Mouse (Mus musculus): ENCODE data around the gene H2afy2.

Gene H2afy2

DNA sequence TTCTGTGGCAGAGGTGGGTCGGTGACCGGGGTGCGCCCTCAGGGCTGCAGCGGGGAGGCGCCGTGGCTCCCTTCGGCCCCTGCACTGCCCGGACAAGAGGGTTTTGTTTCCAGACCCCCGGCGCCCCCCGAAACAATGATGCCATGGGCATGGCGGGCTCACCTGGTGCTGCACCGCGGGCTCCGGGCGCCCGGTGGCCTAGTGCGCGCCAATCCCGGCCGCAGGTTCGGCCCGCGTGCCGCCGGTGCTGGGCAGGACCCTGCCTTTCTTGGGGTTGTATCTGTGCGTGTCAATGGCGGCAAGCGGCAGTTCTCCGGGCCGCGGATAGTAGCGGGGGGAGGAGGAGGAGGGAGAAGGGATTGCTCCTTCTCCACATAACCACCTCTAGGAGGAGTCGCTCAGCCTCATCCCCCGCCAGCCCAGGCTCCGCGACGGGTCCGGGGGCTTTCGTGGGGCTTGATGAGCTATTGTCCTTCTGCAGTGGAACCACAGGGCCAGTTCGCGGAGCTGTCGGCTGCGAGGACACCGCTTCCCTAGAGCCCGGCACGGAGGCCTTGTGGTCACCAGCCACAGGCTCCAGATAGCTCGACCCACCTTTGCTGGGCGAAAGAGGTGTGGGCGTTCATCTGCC, at the start of gene H2afy2:
Gene H2afy2 (minus strand): TSS at position 527 of the 631 bp plus-strand sequence.
- DNase-seq: peak; percentile 24 to 60

DNA sequence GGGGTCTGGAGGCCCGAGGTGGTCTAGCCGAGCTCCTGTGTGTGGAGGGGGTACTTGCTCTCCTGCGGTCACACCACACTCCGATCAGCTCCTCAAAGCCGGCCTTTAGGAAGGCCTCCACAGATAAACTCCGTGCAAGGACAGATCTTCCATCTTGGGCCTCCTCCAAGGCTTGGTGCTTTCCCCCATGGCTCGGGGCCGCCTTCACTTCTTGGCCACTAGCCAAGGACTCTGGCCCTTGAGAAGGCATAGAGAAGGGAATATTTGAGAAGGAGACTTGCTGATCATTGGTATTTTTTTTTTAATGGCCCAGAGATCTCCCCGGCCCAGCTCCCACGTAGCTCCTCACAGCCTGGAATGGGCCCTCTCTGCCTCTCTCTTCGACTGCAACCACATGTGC, 48.8 kb upstream of the H2afy2 start:
- no peak for DNase-seq

DNA sequence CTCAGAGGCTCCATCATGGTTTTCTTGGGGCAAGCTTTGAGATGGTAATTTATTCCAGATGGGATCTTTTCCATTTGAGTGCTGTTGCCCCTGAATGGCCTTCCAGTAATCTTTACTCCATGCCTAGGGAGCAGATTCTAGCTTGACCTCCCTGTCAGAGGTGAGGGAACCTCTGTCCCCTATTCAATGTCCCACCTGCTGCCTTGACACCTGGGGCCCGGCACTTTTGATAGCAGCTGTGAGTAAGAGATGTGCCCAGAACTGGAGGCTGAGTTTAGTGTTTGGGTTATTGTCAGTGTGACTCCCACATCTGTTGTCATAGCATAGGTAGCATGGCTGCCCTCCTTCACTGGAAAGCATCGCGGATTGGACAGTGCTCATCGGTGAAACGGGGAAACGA, 47.8 kb upstream of the H2afy2 start:
- no peak for DNase-seq

DNA sequence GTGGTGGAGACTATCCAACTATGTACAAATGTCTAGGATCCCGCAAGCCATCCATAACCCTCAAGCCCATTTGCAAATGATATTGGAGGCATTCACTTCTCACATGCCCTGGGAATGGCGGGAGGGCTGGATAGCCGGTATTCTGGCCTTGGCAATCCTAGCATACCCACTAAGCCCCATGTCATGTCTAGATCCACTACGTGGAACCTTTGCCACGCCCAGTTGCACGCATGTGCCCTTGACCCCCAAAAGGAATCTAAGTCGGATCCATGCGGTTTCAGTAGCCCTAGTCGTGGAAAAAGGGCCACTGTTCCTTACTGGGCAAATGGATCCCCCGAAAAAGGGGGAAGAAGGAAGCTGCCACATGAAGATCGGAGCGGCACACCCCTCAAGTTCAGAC, 47.3 kb upstream of the H2afy2 start:
- DNase-seq: no peak

DNA sequence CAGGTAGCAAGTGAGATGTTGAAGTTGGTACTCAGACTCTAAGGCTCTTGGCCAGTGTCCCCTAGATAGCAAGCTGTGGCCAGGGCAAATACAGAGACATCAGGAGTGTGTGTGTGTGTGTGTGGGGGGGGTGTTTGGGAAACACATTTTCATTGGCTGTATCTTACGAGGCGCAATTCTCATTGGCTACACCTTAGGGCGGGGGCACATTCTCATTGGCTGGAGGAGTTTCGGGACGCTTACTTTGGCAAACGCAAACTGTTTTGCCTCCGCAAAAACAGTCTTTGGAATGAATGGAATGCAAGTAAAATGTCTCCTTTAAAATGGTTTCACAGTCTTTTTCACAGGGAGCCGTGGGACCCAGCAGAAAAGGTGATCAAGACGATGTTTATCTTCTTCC, 46.9 kb upstream of the H2afy2 start:
- peak in 1 of 2 experiments; percentile 7 for DNase-seq

DNA sequence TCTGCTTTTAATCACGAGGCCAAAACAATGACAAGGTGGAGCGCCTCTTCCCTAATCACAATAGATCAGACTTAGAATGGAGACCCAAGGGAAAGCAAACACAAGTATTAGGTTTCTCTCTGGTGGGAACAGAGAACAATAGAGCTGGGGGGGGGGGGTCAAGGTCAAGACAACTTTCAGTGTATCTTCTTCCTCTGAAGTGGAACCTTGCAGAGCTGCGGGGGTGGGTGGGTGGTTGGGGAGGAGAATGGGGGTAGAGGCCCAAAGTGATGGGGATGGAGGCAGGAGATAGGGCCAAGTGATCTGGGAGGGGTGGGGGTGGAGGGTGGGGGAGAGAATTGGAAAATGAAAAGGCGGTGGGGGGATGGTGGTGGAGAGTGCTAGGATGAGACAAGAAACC, 45.1 kb upstream of the H2afy2 start:
- no peak for DNase-seq

DNA sequence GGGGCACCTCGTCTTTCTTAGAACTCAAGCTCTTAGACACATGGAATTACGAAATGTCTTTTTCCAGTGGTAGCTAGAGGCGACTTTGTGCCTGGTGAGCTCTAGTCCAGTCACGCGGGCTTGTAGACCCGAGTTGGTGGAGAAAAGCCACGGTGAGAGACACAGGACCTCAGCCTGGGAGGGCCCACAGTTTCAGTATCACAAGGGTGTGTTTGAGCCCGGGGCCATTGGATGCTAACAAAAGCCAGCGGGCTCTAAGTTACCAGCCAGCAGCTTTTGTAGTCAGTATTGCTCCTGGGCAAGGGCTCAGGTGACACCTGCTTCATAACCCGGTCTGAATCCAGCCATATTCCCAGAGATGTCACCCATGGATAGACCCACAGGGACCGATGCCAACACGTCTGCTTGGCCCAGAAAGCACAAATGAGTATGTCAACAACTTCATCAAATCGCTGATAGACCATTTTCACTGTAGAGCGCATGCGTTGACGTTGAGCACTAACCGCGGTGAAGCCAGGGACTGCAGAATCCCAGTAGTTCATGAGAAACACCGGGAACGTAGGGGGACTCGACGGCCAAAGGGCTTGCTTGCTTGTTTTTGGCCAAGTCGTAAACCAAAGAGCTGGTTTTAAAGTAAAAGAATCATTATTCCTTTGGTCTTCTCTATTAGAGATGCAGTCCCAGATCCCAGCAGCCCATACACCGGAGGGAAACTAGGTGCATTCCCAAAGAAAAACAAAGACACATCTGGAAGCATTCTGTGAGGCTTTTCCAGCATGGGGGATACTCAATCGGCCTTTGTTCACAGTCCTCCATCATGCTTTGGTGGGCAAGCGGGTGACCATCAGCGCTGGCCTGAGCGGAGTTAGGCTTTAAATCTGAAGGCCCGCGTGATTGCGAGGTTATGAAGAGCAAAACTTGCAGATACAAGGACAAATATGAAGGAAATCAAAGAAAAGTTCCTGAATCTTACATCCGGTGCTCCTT, 44.3 kb upstream of the H2afy2 start:
- DNase-seq: no peak

DNA sequence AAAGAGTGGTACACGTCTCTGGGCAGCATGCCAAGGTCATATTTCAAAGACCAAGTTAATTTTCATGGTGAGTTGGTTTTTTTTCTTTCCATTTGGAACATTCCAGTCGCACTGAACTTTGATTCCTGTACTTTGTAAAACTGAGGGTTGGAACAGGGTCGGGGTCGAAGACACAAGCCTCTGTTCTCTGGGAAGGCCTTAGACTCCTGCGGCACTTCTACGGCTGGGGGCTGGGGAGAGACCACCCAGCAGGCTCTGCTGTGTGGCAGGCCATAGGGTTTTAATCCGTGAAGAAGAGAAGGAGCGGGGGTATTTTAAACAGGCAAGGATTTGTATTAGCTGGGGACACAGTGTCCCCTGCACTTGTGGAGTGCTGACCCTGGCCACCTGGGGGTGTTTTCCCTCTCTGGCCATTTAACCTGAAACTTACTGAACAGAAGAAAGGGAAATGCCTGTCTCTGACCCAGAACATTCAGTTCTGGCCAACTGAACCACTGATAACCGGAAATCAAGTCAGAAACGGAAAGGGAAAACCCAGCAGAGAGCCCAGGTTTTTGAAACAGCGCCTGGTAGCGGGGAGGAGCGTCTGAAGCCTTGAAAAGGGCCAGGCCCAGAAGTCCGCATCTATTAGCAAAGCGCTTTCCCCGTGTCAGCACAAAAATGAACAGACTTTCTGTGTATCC, 42.9 kb upstream of the H2afy2 start:
- no peak for DNase-seq

DNA sequence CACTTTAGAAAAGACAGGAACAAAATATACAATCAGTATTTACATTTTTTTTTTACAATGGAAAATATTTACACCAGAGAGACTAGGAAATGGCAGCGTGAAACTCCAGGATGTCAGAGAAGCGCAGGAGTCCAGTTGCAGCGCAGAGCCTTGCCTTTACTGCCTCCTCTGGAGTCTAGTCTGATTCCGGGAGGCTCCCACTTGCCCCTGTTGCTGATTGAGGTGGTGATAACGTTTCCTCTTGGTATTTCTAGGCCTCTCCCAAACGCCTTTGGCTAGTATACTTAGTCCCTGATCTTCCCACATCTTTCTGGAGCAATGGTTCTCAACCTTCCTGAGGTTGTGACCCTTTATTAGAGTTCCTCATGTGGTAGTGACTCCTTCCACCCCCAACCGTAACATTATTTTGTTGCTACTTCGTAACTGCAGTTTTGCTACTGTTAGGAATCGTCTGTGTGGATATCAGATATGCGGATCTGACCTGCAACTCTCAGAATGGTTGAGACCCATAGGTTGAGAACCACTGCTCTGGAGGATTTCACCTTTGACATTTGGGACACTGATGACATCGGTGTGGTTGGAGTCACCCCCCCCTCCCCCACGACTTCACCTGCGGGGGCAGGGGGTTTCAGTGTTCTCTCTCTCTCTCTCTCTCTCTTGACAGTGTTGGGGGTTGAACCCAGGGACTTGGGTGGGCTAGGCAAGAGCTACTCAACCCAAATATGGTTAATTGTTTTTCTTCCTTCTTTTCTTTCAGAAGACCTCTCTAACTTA, 42.2 kb upstream of the H2afy2 start:
- DNase-seq: no peak

DNA sequence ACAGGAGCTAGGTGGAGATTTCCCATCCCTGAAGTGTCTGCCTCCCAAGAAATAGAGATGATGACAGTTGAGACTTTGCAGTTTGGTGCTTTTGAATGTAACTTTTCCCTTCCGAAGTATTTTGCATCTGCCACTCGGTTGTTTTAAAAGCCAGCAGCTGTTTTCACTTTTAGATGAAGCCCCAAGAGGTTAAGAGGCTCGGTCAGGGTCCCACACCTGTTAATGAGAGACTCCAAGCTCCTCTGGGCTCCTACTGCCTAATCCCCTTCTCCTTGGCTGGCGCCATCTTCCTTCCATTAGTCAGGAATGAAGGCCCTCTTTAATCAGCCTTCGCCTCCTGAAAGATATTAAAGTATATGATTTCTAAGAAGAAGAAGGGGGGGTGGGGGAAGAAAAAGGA, 41.6 kb upstream of the H2afy2 start:
- DNase-seq: no peak

DNA sequence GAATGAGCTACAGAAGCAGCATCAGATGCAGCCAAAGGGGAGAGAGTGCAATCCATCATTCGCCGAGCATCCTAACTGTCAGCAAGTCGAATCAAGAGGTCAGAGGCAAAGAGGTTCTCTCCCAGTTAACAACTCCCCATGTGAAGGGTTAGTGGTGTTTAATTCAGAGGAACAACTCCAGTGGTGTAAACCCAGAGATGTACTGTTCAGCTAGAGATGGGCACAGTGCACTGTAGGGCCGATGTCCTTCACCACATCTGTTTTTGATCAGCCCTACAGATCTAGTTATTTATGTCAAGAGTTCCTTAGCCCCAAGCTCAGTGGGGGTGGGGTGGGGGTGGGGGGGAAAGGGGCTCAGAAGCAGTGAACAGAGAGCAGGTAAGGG, 39.8 kb upstream of the H2afy2 start:
- no peak for DNase-seq

DNA sequence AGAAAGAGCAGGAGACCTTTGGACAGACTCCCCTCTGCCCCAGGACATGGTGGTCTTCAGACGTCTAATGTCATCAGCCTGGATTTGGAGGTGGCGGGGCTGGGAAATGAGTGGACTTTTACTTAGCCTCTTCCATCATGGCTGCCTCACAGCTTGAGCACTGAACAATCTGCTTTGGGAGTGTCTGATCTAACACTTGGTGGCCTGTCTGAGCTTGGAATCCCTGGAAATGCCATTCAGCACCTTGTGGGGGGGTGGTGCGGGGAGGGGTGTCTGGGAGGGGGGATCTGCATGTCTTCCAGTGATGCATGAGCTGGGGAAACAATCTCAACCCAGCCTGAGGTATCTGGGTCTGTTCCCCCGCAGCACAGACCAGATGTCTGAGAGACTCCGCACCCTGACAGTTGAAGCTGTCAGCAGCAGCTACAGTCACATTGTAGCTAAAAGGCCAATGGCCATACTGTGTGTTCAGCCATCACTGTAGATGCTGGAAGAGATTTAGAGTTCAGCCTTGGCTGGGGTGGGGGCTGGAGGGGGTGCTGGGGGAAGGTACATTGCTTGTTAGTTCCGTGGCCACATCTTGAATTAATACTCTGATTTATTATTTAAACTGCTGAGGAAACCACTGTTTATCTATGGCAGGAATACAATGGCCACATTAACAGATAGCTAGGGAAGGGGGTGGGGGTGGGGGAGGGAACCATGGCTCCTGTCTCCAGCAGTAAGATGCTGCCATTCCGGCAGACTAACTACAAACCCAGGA, 39.2 kb upstream of the H2afy2 start:
- DNase-seq: no peak

DNA sequence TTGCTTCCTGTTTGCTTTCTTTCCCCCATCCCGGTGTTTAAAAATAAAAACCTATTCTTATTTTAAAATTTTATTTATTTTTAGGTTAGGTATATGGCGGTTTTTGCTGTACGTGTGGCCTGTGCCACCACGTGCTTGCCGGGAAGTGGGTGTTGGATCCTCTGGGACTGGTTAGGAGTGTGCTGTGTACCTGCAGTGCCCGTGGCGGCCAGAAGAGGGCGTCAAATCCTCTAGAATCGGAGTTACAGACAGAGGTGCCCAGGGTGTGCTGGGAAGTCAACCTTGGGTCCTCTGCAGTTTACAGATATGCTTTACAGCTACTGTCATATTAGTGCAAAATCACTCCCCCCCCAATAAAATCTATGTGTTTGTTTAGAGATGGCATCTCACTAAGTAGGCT, 36.1 kb upstream of the H2afy2 start:
- DNase-seq: no peak

DNA sequence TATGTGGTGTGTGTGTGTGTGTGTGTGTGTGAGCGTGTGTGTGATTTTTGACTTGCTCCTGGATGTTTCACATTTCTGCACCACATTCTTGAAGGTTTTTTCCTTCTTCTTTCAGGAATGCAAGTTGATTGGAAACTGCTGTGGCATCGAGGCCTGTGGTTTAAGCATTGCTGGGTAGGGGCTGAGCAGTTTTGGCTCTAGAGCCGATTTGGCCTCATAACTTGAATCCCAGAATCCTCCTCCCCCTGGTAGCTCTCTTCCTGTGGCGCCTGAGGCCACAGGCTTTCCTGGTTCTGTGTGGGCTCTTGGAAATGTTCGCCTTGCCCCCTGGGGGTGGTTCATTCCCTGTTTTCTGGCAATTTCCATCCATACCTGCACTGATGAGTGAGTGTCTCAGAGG, 28.0 kb upstream of the H2afy2 start:
- DNase-seq: no peak

DNA sequence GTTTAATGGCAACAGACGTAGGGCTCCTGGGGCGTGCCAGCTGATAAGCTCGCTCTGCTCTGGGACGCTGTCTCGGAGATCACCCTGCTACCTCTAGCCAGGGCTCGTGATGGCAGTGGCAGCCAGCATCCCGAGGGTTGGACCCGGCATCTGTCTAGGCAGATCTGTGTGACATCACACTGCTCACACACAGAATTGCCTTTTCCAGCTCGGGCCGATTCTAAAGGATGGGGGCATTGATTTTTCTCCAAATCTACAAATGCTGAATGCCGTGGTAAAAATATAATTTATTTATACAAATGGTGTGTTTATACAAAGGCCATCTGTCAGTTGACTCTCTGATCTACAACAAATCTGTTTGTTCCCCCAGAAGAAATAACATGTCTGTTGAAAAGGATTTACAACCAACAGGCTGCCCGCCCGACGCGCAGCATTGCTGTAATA, 14.2 kb upstream of the H2afy2 start:
- DNase-seq: no peak

DNA sequence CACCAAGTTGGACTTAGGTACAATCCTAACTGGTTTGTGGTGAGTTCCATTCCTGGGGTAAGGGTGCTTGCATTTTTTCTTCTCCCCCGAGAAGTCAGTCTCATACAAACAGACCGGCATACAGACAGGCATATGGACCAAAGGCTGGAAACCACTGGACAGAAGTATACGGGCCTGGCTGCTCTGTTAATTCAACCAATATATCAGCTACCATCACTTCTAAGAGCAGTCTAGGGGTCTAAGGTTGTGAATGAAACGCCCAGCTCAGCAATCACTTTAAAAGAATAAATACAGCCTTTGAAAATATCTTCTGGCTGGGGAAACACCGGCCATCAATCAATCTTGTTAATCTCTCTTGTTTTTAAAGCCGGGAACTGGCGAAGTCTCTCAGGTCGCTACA, 11.5 kb upstream of the H2afy2 start:
- no peak for DNase-seq

DNA sequence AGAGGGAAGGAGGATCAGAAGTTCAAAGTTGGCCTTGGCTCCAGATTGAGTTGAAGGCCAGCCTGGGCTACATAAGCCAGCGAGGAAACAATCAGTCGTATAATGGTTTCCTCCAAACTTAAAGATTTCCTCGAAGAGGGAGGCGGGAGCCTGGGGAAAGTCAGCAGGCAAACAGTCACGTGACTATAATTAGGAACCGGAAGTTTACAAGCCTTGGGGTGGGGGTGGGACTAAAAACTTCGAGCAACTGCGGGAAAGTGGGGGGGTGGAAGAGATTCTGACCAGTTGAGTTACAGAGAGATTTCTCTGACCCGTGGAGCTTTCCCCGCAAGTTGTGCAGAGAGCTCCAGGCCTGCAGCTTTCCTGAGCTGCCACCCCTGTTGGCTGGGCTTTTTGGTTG, 11.0 kb upstream of the H2afy2 start:
- no peak for DNase-seq

DNA sequence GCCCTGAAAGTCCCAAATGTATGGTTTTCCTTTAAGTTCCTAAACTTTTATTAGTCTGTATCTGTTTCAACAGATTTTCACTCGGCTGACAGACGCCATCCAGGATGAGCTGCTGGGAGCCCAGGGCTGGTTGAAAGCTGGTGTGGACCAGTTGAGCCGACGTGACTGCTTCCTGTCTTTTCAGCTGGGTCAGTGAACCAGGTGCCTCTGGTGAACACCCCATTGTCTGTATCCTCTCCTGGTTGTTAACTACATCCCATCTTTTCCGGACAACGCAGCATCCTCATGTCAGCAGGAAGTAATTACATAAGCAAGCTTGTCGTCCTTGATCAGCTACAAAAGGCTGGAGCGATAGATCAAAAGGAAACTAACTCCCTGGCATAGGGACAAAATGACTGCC, 9.1 kb upstream of the H2afy2 start:
- DNase-seq: no peak

DNA sequence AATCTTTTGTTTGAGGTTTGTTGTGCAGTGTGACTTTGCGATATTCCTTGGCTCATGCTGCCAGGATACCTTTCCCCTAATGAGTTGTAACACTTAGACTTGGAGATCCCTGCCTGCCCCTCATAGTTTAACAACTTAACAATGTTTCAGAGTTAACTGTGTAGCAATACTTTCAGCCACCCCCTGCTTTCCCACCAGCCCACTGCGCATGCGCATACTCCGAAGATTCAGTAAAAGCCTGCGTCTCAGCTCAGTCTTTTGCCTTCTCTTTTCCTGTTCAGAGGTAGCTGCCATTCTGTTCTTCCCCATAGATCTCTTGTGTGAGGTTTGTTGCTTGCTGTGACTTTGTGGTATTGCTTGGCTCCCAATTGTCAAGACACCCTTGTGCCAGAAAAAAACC, 4.6 kb upstream of the H2afy2 start:
- DNase-seq: no peak

DNA sequence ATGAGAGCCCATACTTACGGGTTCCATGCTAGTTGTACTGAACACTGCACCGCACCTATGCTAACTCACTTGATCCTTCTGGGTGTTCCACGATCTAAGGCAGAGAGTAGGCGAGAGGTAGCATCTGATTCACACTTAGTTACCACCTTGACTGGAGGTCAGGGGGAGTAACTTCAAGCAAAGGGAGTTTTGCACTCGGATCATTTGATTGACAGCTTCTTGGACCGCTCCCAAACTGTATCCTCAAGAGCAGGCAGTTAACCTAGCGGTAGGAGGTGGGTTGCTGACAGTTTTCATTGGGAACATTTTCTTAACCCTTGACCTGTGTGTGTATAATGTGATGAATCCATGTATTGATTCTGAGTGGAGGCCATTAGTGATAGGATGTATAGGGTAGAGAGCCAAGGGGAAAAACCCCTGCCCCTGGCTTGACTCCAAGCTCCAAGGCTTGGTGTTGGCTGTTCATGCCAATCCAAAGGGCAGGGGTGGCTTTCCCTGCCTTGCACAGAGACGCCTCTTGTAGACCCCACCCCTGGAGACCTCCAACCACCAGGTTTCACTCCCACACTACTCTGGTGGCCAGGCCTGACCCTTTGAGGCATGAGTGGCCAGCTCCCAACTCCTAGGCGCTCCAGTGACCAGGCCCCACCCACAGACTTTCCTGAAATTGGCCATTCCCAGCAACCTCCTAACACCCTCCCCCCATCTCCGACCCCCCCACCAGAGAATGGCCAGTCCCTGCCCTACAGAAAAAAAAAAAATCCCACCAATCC, 3.8 kb upstream of the H2afy2 start:
- DNase-seq: no peak

DNA sequence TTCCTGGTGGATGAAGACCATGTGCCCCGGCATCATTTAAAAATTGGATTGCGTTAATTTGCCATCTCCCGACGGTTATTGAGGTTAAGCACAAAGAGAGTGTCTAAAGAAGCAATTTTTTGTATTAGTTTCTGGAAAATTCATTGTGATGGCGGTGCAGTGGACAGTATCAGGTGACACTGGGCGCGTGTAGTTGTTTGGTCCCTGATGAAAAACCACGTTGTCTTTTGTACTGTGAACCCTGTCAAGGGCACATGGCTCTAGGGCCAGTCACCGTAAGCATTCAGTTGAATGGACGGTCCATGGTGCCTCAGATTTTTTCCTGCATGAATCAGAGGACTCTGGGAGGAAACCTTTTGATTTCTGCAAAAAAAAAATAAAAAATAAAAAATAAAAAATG, 467 bp upstream of the H2afy2 start:
- no peak for DNase-seq
